In the genomic region with DNA sequence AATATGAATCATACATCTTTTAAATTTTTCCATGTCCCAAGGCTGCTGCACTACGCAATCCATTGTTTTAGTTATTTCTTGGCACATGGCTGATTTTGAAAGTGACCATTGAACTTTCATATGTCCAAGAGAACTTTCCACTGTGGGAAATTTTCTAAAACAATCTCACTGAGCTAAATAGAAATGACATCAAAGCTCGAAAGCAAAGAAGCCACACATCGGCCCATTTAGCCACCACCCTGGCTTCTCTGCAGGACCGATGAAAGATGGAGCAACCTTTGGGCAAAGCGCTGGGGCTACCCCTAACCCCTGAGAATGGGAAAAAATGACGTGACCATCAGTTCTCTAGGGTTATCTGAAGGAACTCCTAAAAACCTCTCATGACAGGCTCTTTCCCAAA, we compare ENCODE assay signal across 26 mouse cellular contexts. TPM values are rescaled to one million over a fixed set of nuclear protein-coding genes. Genes with fewer than 3 reads are reported as not detected.
A peak's percentile ranks its signal among the peaks of the same experiment; 100 is the strongest.
DNase-seq lines count a peak whose midpoint lies in the region; ATAC-seq and TF ChIP-seq lines count a peak whose summit lies in the region.
"Had no signal": no experiment of that assay in that cellular context is flagged by ENCODE, and none has a peak within 500 bp of the region (broad histone marks: within the 10 kb centered on the region; RNA-seq: fewer than 3 reads in every experiment).

No protein-coding gene starts in this region.

- no peak for TF ChIP-seq POLR2A in kidney, adult 2 months (IDR thresholded peaks at IDR 0.05; ENCODE audit: low read depth, low read length)
- no peak for TF ChIP-seq POLR2A in CH12.LX (IDR thresholded peaks at IDR 0.05; ENCODE audit: low read depth, low read length)

- in situ Hi-C loops in CH12.LX (cut with MboI; ENCODE audit: low pct_ligation_motif_present, low pct_unique_long_range_greater_than_20kb, low sequenced_read_pairs), result no loop called here

- peaks cover 9% of the 10 kb centered on the region; the same call in 1 of the 2 replicates for H3K4me1 ChIP-seq in kidney, adult 2 months (ENCODE audit: control insufficient read depth, insufficient read depth, low read length)
- H3K4me1 ChIP-seq in CH12.LX (ENCODE audit: control insufficient read depth in 1 of 2, insufficient read depth in 2 of 2), result peaks cover 24 to 30% of the 10 kb centered on the region in 2 experiments
- peaks cover 4% of the 10 kb centered on the region for H3K4me1 ChIP-seq in hindbrain, postnatal 0 days (ENCODE audit: insufficient read depth, low read length)

- no peaks in the 10 kb centered on the region for H3K36me3 ChIP-seq in kidney, adult 2 months (ENCODE audit: control insufficient read depth, insufficient read depth, low read length)
- H3K36me3 ChIP-seq in CH12.LX (replicated peaks in 1 of 2; ENCODE audit: control insufficient read depth in 1 of 2, insufficient read depth in 1 of 2, low read length in 1 of 2), result no peaks in the 10 kb centered on the region
- no peaks in the 10 kb centered on the region for H3K36me3 ChIP-seq in hindbrain, postnatal 0 days (ENCODE audit: insufficient read depth, low read length)
- H3K36me3 ChIP-seq: forebrain, embryonic 10.5 days; forebrain, embryonic 15.5 days; hindbrain, embryonic 13.5 days; liver, embryonic 13.5 days; neural tube, embryonic 13.5 days had no signal

- no peaks in the 10 kb centered on the region for H3K79me2 ChIP-seq in CH12.LX (replicated peaks; ENCODE audit: control insufficient read depth, extremely low read depth, insufficient read depth, poor library complexity, severe bottlenecking)

- H3K9ac ChIP-seq in CH12.LX (ENCODE audit: insufficient read depth, low read depth), result no peak overlapping the region
- no peak overlapping the region for H3K9ac ChIP-seq in hindbrain, postnatal 0 days (replicated peaks; ENCODE audit: low read length)
- H3K9ac ChIP-seq: forebrain, embryonic 15.5 days; hindbrain, embryonic 13.5 days; liver, embryonic 13.5 days; neural tube, embryonic 13.5 days had no signal

- no peak for TF ChIP-seq RAD21 in CH12.LX (IDR thresholded peaks at IDR 0.05; ENCODE audit: low read depth, low read length)

- H3K27me3 ChIP-seq in kidney, adult 2 months (replicated peaks; ENCODE audit: control insufficient read depth, insufficient read depth, low read length), result no peaks in the 10 kb centered on the region
- no peaks in the 10 kb centered on the region for H3K27me3 ChIP-seq in CH12.LX (replicated peaks)
- no peaks in the 10 kb centered on the region for H3K27me3 ChIP-seq in hindbrain, postnatal 0 days (ENCODE audit: insufficient read depth, low read length)
- H3K27me3 ChIP-seq: forebrain, embryonic 15.5 days; hindbrain, embryonic 13.5 days; liver, embryonic 13.5 days; neural tube, embryonic 13.5 days had no signal

- ATAC-seq in hindbrain, postnatal 0 days, result no peak
- ATAC-seq in megakaryocyte progenitor cell, adult 5-6 weeks (replicated peaks; ENCODE audit: poor library complexity), result no peak
- ATAC-seq: activated CD4-positive, CD25-positive, alpha-beta regulatory T cell, adult 4 months; intestine, postnatal 0 days had no signal

- H3K4me2 ChIP-seq in CH12.LX (ENCODE audit: insufficient read depth, low read depth, poor library complexity, severe bottlenecking), result peak overlapping the region; percentile 15; the same call in 1 of the 2 replicates
- no peak overlapping the region for H3K4me2 ChIP-seq in hindbrain, postnatal 0 days (ENCODE audit: low read depth, low read length)
- H3K4me2 ChIP-seq: forebrain, embryonic 15.5 days; heart, embryonic 11.5 days; hindbrain, embryonic 13.5 days; liver, embryonic 13.5 days; midbrain, embryonic 11.5 days; neural tube, embryonic 13.5 days had no signal

- peak overlapping the region; percentile 33; the same call in 1 of the 2 replicates for H3K27ac ChIP-seq in kidney, adult 2 months (ENCODE audit: insufficient read depth, low read depth, low read length)
- H3K27ac ChIP-seq in CH12.LX (ENCODE audit: insufficient read depth, low read depth), result no peak overlapping the region
- H3K27ac ChIP-seq in hindbrain, postnatal 0 days, result no peak overlapping the region
- H3K27ac ChIP-seq: forebrain, embryonic 10.5 days; forebrain, embryonic 15.5 days; hindbrain, embryonic 13.5 days; liver, embryonic 13.5 days; neural tube, embryonic 13.5 days had no signal

- dilution Hi-C loops in CH12.LX (cut with MboI; ENCODE audit: extremely low pct_ligation_motif_present, extremely low pct_unique_long_range_greater_than_20kb, low sequenced_read_pairs), result no loop called here

- no peak overlapping the region for H3K4me3 ChIP-seq in kidney, adult 2 months (ENCODE audit: insufficient read depth, low read depth, low read length)
- H3K4me3 ChIP-seq in CH12.LX (replicated peaks in 1 of 3; ENCODE audit: low read depth in 2 of 3, low read length in 2 of 3, poor library complexity in 1 of 3), result no peak overlapping the region
- no peak overlapping the region for H3K4me3 ChIP-seq in hindbrain, postnatal 0 days (ENCODE audit: low read length)
- H3K4me3 ChIP-seq: forebrain, embryonic 10.5 days; forebrain, embryonic 15.5 days; hindbrain, embryonic 13.5 days; liver, embryonic 13.5 days; neural tube, embryonic 13.5 days had no signal

- peak; percentile 88 for DNase-seq in heart, adult 11 months
- DNase-seq in heart, adult 8-10 months (ENCODE audit: low spot score), result no peak
- DNase-seq in kidney, adult 2 months, result no peak
- DNase-seq in kidney, postnatal 14 days, result no peak
- no peak for DNase-seq in CH12.LX (ENCODE audit: extremely low read depth)
- peak; percentile 59 for DNase-seq in fibroblast of lung, adult 2 months (ENCODE audit: low read depth)
- DNase-seq in hindbrain, postnatal 0 days (ENCODE audit: low spot score), result no peak
- DNase-seq: adrenal gland, adult 8-10 months; cerebellum, adult 8-10 months; cerebellum, postnatal 36 days; gastrocnemius, postnatal 36 days; heart, postnatal 4 days; kidney, postnatal 25 days; liver, embryonic 13.5 days; lung, adult 2 months; lung, postnatal 14 days; thymus, postnatal 14 days had no signal

- TF ChIP-seq EP300 in CH12.LX (IDR thresholded peaks at IDR 0.05; ENCODE audit: low read length), result 0 out of 2 replicates have a peak, but pooled peaks have one; percentile 36

- no peaks in the 10 kb centered on the region for H3K9me3 ChIP-seq in CH12.LX (replicated peaks; ENCODE audit: low read length)
- H3K9me3 ChIP-seq in hindbrain, postnatal 0 days (ENCODE audit: low read length), result no peaks in the 10 kb centered on the region
- H3K9me3 ChIP-seq: forebrain, embryonic 10.5 days; forebrain, embryonic 15.5 days; hindbrain, embryonic 13.5 days; liver, embryonic 13.5 days; neural tube, embryonic 13.5 days had no signal

- WGBS in kidney, adult 2 months, result 72% methylated on average over 6 of the region's 6 CpGs
- 82% methylated on average over 6 of the region's 6 CpGs for WGBS in hindbrain, postnatal 0 days

- no peak for TF ChIP-seq CTCF in kidney, adult 2 months (conservative IDR thresholded peaks at IDR 0.05; ENCODE audit: insufficient read depth, insufficient read length, low read depth, low read length)
- TF ChIP-seq CTCF in CH12.LX (conservative IDR thresholded peaks at IDR 0.05 in 1 of 2, IDR thresholded peaks at IDR 0.05 in 1 of 2; ENCODE audit: low read depth in 2 of 2, low read length in 2 of 2), result no peak
- TF ChIP-seq CTCF in hindbrain, postnatal 0 days (IDR thresholded peaks at IDR 0.05; ENCODE audit: low read depth), result no peak

TF ChIP-seq in CH12.LX, 34 proteins besides CTCF, POLR2A, EP300 and RAD21:
- TF ChIP-seq MXI1 (IDR thresholded peaks at IDR 0.05; ENCODE audit: low read depth, low read length) (no peak), TCF12 (IDR thresholded peaks at IDR 0.05; ENCODE audit: low read depth, low read length) (0 out of 2 replicates have a peak, but pooled peaks have one; percentile 18), IRF4 (IDR thresholded peaks at IDR 0.05; ENCODE audit: low read depth, low read length) (peak; percentile 63; the same call in 1 of the 2 replicates), MYC (IDR thresholded peaks at IDR 0.05; ENCODE audit: low read depth, low read length) (0 out of 2 replicates have a peak, but pooled peaks have one; percentile 29), MEF2A (IDR thresholded peaks at IDR 0.05; ENCODE audit: borderline replicate concordance, low read depth, low read length) (peak; percentile 69; the same call in 1 of the 2 replicates), JUND (conservative IDR thresholded peaks at IDR 0.05; ENCODE audit: low read depth, low read length) (0 out of 2 replicates have a peak, but pooled peaks have one; percentile 15), BHLHE40 (IDR thresholded peaks at IDR 0.05; ENCODE audit: low read depth, low read length) (peak; percentile 57), ETS1 (conservative IDR thresholded peaks at IDR 0.05; ENCODE audit: low read depth, low read length) (peak; percentile 75; the same call in 1 of the 2 replicates), JUN (IDR thresholded peaks at IDR 0.05; ENCODE audit: insufficient read depth, low read depth, low read length) (peak; percentile 62), MAZ (IDR thresholded peaks at IDR 0.05; ENCODE audit: low read depth, low read length) (no peak), RCOR1 (conservative IDR thresholded peaks at IDR 0.05; ENCODE audit: low read depth, low read length) (no peak), SMC3 (IDR thresholded peaks at IDR 0.05; ENCODE audit: low read depth, low read length) (no peak), SIN3A (IDR thresholded peaks at IDR 0.05; ENCODE audit: low read length) (no peak)

RNA-seq across cellular contexts. Expression of a gene that starts 52.6 kb away (rescaled TPM):
- total RNA-seq in heart, adult 8-10 months (2022), result 10 to 100 TPM; 59.3 to 75.7 (median 71.0) TPM
- 20.8 and 21.1 TPM in 2 replicates for polyA plus RNA-seq in kidney, adult 2 months (2012; rRNA removed)
- total RNA-seq in CH12.LX (2012; rRNA removed), result 0.42 and 1.1 TPM in 2 replicates
- total RNA-seq in CH12.LX (2014; rRNA removed), result 0.46 and 0.67 TPM in 2 replicates
- 0.30 and 0.31 TPM in 2 replicates for polyA plus RNA-seq in CH12.LX (2012; ENCODE audit: insufficient read length, low read depth)
- total RNA-seq in hindbrain, postnatal 0 days (2014; rRNA removed), result 24.6 and 25.8 TPM in 2 replicates
- 25.0 and 27.3 TPM in 2 replicates for polyA plus RNA-seq in hindbrain, postnatal 0 days (2015; fragmentation: Nextera tagmentation; extraction: Ambion mirVana)
- 25.6 and 28.2 TPM in 2 replicates for total RNA-seq in megakaryocyte progenitor cell, adult 5-6 weeks (2015)
- 17.2 and 24.2 TPM in 2 replicates for total RNA-seq in megakaryocyte progenitor cell, adult 5-6 weeks (2017)

Comparison
In these comparisons a context has a peak if more than half of its experiments do, and no peak if none do; other contexts are left out.
1. DNase-seq: peak in heart, adult 11 months (single experiment) and fibroblast of lung, adult 2 months (single experiment); none in heart, adult 8-10 months (single experiment), kidney, adult 2 months (single experiment), kidney, postnatal 14 days (single experiment), CH12.LX (single experiment) and hindbrain, postnatal 0 days (single experiment).
2. RNA of a gene that starts 52.6 kb away (total RNA-seq): 59.3 to 75.7 TPM in heart, adult 8-10 months, 17.2 to 28.2 TPM in megakaryocyte progenitor cell, adult 5-6 weeks and 24.6 to 25.8 TPM in hindbrain, postnatal 0 days; 0.42 to 1.1 TPM in CH12.LX; every median in the first group is over 4 times any median in the second.